Mouse (Mus musculus) liver, adult 2 months (tissue): ENCODE results near the gene Ndrg4. TPM values are rescaled to one million over a fixed set of nuclear protein-coding genes. Genes with fewer than 3 reads are reported as not detected.

ENCODE experiments used
- DNase-seq: peaks from one replicate; pipeline ENCODE4 v3.0.0-alpha.2; 2011; ENCODE audit warnings: low read depth, low spot score; ENCODE audit errors: extremely low read depth
- H3K27ac ChIP-seq: fragments of 200-500 bp; replicated peaks from 2 replicates; pipeline ENCODE4 v1.5.1; 2012; ENCODE audit warnings: low read depth, mild to moderate bottlenecking, control low read depth, inconsistent platforms, low read length; ENCODE audit not compliant: insufficient read depth
- H3K27me3 ChIP-seq: fragments of 200-500 bp; 2 replicates; pipeline ENCODE4 v1.6.1; 2012; ENCODE audit warnings: mild to moderate bottlenecking, moderate library complexity, low read length, inconsistent platforms; ENCODE audit not compliant: control insufficient read depth, insufficient read depth
- H3K36me3 ChIP-seq: fragments of 200-500 bp; 2 replicates; pipeline ENCODE4 v1.6.1; 2012; ENCODE audit warnings: low read length, inconsistent platforms; ENCODE audit not compliant: control insufficient read depth, insufficient read depth
- H3K4me1 ChIP-seq: fragments of 200-500 bp; 2 replicates; pipeline ENCODE4 v1.6.1; 2011; ENCODE audit warnings: low read length; ENCODE audit not compliant: control insufficient read depth, insufficient read depth
- H3K4me3 ChIP-seq: fragments of 200-500 bp; 2 replicates; pipeline ENCODE4 v1.5.1; 2011; ENCODE audit warnings: low read depth, mild to moderate bottlenecking, control low read depth, low read length, moderate library complexity; ENCODE audit not compliant: insufficient read depth
- H3K79me2 ChIP-seq: fragments of 200-500 bp; 2 replicates; pipeline ENCODE4 v1.6.1; 2012; ENCODE audit warnings: inconsistent platforms, mild to moderate bottlenecking, low read length, moderate library complexity; ENCODE audit not compliant: control insufficient read depth, insufficient read depth
- H3K9ac ChIP-seq: fragments of 200-500 bp; 2 replicates; pipeline ENCODE4 v1.6.1; 2012; ENCODE audit warnings: low read depth, mild to moderate bottlenecking, control low read depth, inconsistent platforms, low read length
- CTCF ChIP-seq: fragments of 200-500 bp; IDR thresholded peaks from 2 replicates; pipeline ENCODE4 v1.5.1; 2011; ENCODE audit warnings: low read depth, low read length, control low read depth
- POLR2A ChIP-seq: fragments of 200-500 bp; IDR thresholded peaks from 2 replicates; pipeline ENCODE4 v1.6.1; 2011; ENCODE audit warnings: low read length, control low read depth; ENCODE audit not compliant: insufficient read depth; ENCODE audit errors: extremely low read depth
- WGBS: fragments of 180-500 bp; shearing (Covaris S2); methylation state at CpG from one replicate; pipeline ENCODE4 v1.1.7; 2018; 5-methylcytosine and 5-hydroxymethylcytosine counted together
- polyA plus RNA-seq: library from polyadenylated mRNA; depleted of rRNA; stranded (reverse); fragments of >200 nt; gene quantifications from 2 replicates; pipeline ENCODE4 v1.2.3, GENCODE M21; 2012
- total RNA-seq: library from RNA; depleted of rRNA; stranded (reverse); fragments of >200 nt; gene quantifications from 2 replicates; pipeline ENCODE4 v1.2.3, GENCODE M21; 2014

Gene Ndrg4
- total and polyA plus RNA-seq, 2 experiments: 0.26 to 0.55 TPM

DNA sequence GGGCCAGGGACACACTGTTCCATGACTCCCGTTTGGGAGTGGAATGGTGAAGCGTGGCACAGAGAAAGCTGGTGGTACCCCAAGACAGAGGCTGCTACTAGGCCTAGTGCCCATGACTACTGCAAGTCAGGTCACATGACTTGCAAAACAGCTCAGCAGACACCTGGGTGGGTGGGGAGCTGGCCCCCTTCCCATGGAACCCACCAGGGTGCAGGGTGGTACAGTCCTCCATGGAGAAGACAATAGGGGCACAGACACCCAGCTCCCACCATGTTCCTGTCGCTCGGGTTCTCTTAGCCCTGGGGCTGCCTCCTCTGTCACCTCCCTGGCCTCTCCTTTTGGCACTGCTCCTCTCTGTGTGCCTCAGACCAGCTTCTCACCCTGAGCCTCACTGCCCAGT lies 25.0 kb downstream of the Ndrg4 start:
- no peak for DNase-seq
- TF ChIP-seq POLR2A (no peak), CTCF (no peak)
- Histone ChIP-seq H3K79me2 (no peaks in the 10 kb centered on the region), H3K27ac (no peak overlapping the region), H3K36me3 (no peaks in the 10 kb centered on the region), H3K4me1 (no peaks in the 10 kb centered on the region; the same call in 1 of the 2 replicates), H3K4me3 (no peak overlapping the region), H3K27me3 (no peaks in the 10 kb centered on the region), H3K9ac (no peak overlapping the region)
- WGBS: 85% methylated on average over 4 of the region's 4 CpGs

- H3K4me1 ChIP-seq: no peaks in the 10 kb centered on the region
- WGBS: 6% methylated on average over 34 of the region's 34 CpGs
- no peaks in the 10 kb centered on the region for H3K79me2 ChIP-seq
- DNase-seq: no peak
- no peaks in the 10 kb centered on the region for H3K36me3 ChIP-seq
- peak overlapping the region; percentile 45 for H3K4me3 ChIP-seq
- no peaks in the 10 kb centered on the region for H3K27me3 ChIP-seq
- no peak for TF ChIP-seq CTCF
- no peak for TF ChIP-seq POLR2A
- peak overlapping the region; percentile 17; the same call in 1 of the 2 replicates for H3K9ac ChIP-seq
- H3K27ac ChIP-seq: no peak overlapping the region
Measured at GRCm38 (mm10) chr8:95702480-95703446, 26.0 kb downstream of the Ndrg4 start.

DNA sequence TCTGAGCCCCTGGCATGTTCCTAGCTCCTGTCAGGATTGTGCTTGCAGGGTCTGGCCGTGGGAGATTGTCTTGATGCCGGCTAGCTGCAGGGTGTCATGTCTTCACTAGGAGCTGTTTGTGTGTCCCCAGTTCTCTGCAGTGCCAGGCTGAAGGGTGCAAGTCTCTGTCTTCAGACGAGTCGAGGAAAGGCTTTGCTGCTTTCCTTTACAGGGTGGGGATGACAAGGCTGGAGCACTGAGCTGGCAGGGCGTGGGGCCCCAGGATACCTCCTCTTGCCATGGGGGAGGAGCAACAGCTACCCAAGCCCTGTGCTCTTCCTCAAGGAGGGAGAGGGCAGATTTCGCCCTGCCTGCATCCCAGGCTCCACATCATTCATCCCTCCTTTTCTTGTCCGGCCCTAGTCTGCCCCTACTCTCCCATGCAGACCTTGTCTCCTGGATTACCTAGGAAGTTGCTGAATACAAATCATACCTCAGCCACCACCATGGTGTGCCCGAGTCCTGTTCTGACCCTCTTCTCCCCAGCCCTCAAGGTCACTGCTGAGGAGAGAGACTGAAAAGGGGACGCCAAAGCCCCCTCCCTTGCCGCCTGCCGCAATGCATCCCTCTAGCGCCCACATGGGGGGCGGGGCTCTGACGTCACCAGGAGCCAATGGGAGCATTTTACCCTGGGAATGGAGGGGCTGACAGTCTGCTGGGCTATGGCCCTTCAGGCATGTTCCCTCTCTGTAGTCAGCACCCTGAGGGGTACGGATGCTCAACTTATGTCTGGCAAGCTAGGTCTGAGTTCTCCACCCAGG lies 26.9 kb downstream of the Ndrg4 start:
- Histone ChIP-seq H3K79me2 (no peaks in the 10 kb centered on the region), H3K36me3 (no peaks in the 10 kb centered on the region), H3K9ac (no peak overlapping the region), H3K4me1 (no peaks in the 10 kb centered on the region), H3K4me3 (no peak overlapping the region), H3K27me3 (no peaks in the 10 kb centered on the region), H3K27ac (no peak overlapping the region)
- TF ChIP-seq CTCF (no peak), POLR2A (no peak)
- no peak for DNase-seq
- 11% methylated on average over 15 of the region's 15 CpGs for WGBS

DNA sequence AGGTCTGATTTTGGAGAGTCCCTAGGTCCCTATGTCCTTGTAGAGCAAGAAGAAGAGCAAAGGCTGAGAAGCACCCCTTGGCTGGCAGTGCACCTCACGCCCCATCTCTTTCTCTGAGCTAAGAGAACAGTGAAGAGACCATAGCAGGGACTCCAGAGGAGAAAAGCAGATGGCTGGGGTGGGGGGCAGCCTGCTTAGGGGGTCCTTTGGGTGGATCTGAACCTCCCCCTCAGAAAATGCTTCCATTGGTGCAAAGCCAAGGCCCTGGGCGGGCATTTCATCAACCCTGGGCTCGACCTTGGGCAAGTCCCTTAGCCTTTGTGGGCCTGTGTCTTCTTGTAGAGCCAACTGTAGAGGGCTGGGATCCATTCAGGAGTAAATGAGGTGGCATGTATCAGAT lies 27.8 kb downstream of the Ndrg4 start:
- Histone ChIP-seq H3K27ac (no peak overlapping the region), H3K4me1 (no peaks in the 10 kb centered on the region), H3K27me3 (no peaks in the 10 kb centered on the region), H3K4me3 (no peak overlapping the region), H3K9ac (no peak overlapping the region), H3K36me3 (no peaks in the 10 kb centered on the region), H3K79me2 (no peaks in the 10 kb centered on the region)
- 85% methylated on average over 3 of the region's 3 CpGs for WGBS
- no peak for TF ChIP-seq CTCF
- TF ChIP-seq POLR2A: no peak
- DNase-seq: no peak

- no peak overlapping the region for H3K4me3 ChIP-seq
- no peaks in the 10 kb centered on the region for H3K36me3 ChIP-seq
- no peaks in the 10 kb centered on the region for H3K4me1 ChIP-seq
- no peaks in the 10 kb centered on the region for H3K27me3 ChIP-seq
- 54% methylated on average over 7 of the region's 7 CpGs for WGBS
- H3K9ac ChIP-seq: no peak overlapping the region
- H3K79me2 ChIP-seq: no peaks in the 10 kb centered on the region
- DNase-seq: no peak
- TF ChIP-seq POLR2A: no peak
- no peak for TF ChIP-seq CTCF
- H3K27ac ChIP-seq: no peak overlapping the region
Measured at GRCm38 (mm10) chr8:95709579-95709978, 32.8 kb downstream of the Ndrg4 start.

DNA sequence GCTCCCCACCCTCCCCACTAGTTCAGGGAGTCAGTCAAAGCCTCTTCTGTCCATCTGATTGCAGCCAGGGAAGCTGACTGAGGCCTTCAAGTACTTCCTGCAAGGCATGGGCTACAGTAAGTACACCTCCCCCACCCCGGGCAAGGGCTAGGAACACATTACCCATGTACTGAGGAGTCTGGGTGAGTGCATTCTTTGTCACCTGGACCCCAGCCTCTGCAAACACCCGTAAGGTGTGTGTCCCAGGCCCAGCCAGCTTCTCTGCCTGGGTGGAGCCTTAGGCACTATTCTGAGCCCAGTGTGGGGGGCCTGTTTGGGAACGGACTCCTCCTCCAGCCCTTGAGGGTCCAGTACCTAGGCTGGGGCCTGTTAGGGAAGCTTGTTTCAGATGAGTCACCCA lies 34.2 kb downstream of the Ndrg4 start:
- H3K27ac ChIP-seq: no peak overlapping the region
- DNase-seq: no peak
- no peaks in the 10 kb centered on the region for H3K79me2 ChIP-seq
- H3K36me3 ChIP-seq: no peaks in the 10 kb centered on the region
- no peak overlapping the region for H3K4me3 ChIP-seq
- no peak overlapping the region for H3K9ac ChIP-seq
- H3K4me1 ChIP-seq: peaks cover 2% of the 10 kb centered on the region; the same call in 1 of the 2 replicates
- WGBS: 88% methylated on average over 3 of the region's 3 CpGs
- no peaks in the 10 kb centered on the region for H3K27me3 ChIP-seq
- TF ChIP-seq CTCF (no peak), POLR2A (no peak)
